Mouse (Mus musculus) neural tube, embryonic 14.5 days (tissue): ENCODE measurements around the gene Apof. TPM values are rescaled to one million over a fixed set of nuclear protein-coding genes. Genes with fewer than 3 reads are reported as not detected.

Experiments used
- ATAC-seq: fragments of 200-750 bp; cut with Nextera tagmentation; 2 replicates; pipeline ENCODE4 v1.8.0; 2017; ENCODE audit warnings: low read depth, mild to moderate bottlenecking, moderate TSS enrichment, moderate library complexity
- H3K27ac ChIP-seq: fragments of 300-500 bp; sonication (generic); 2 replicates; pipeline ENCODE4 v1.5.1; 2014; ENCODE audit warnings: low read depth, mild to moderate bottlenecking, control low read depth, low read length, moderate library complexity, mixed read lengths
- H3K27me3 ChIP-seq: fragments of 300-500 bp; sonication (generic); 2 replicates; pipeline ENCODE4 v1.6.1; 2014; ENCODE audit warnings: low read length; ENCODE audit not compliant: control insufficient read depth, insufficient read depth
- H3K36me3 ChIP-seq: fragments of 300-500 bp; sonication (generic); 2 replicates; pipeline ENCODE4 v1.6.1; 2014; ENCODE audit warnings: low read length, mixed read lengths; ENCODE audit not compliant: control insufficient read depth, insufficient read depth
- H3K4me1 ChIP-seq: fragments of 300-500 bp; sonication (generic); 2 replicates; pipeline ENCODE4 v1.6.1; 2014; ENCODE audit warnings: low read length; ENCODE audit not compliant: control insufficient read depth, insufficient read depth
- H3K4me2 ChIP-seq: fragments of 300-500 bp; sonication (generic); 2 replicates; pipeline ENCODE4 v1.6.1; 2014; ENCODE audit warnings: mild to moderate bottlenecking, low read depth, low read length, control low read depth
- H3K4me3 ChIP-seq: fragments of 300-500 bp; sonication (generic); 2 replicates; pipeline ENCODE4 v1.5.1; 2014; ENCODE audit warnings: low read depth, low read length, control low read depth, mixed read lengths
- H3K9ac ChIP-seq: fragments of 300-500 bp; sonication (generic); replicated peaks from 2 replicates; pipeline ENCODE4 v1.6.1; 2014; ENCODE audit warnings: low read depth, mild to moderate bottlenecking, control low read depth, low read length, mixed read lengths
- H3K9me3 ChIP-seq: fragments of 300-500 bp; sonication (generic); 2 replicates; pipeline ENCODE4 v1.6.1; 2016; ENCODE audit warnings: low read length; ENCODE audit not compliant: control insufficient read depth
- WGBS: fragments of 180-500 bp; shearing (Covaris S2); extraction: QIAGEN DNeasy Blood & Tissue Kit; methylation state at CpG from one replicate; pipeline ENCODE4 v1.1.7; 2014; 5-methylcytosine and 5-hydroxymethylcytosine counted together
- polyA plus RNA-seq: library from polyadenylated mRNA; unstranded; fragments of >200 nt; fragmentation: Nextera tagmentation; extraction: Ambion mirVana; gene quantifications from 2 replicates; pipeline ENCODE4 v1.2.1, GENCODE M21; 2014

Gene Apof
- polyA plus RNA-seq, 1 experiment from 2014 or later, result not detected

GRCm38 (mm10) chr10:128302357-128302756, 33.9 kb downstream of the Apof start:
- H3K4me1 ChIP-seq, result peaks cover 17% of the 10 kb centered on the region
- H3K27me3 ChIP-seq, result no peaks in the 10 kb centered on the region
- peak overlapping the region; percentile 61 for H3K4me3 ChIP-seq
- H3K9ac ChIP-seq, result peak overlapping the region; percentile 90
- H3K9me3 ChIP-seq, result no peaks in the 10 kb centered on the region
- no peaks in the 10 kb centered on the region for H3K36me3 ChIP-seq
- peak overlapping the region; percentile 80 for H3K4me2 ChIP-seq
- WGBS, result 38% methylated on average over 3 of the region's 3 CpGs
- peak overlapping the region; percentile 96 for H3K27ac ChIP-seq
- no peak for ATAC-seq

GRCm38 (mm10) chr10:128302785-128303125, 34.3 kb downstream of the Apof start:
- WGBS, result 1% methylated on average over 9 of the region's 9 CpGs
- Histone ChIP-seq H3K36me3 (no peaks in the 10 kb centered on the region), H3K4me2 (peak overlapping the region; percentile 80), H3K4me3 (peak overlapping the region; percentile 61), H3K4me1 (peaks cover 17% of the 10 kb centered on the region), H3K27me3 (no peaks in the 10 kb centered on the region), H3K9ac (peak overlapping the region; percentile 90), H3K27ac (peak overlapping the region; percentile 96), H3K9me3 (no peaks in the 10 kb centered on the region)
- ATAC-seq, result peak; percentile 31

- peak; percentile 99 for ATAC-seq
- peak within 1 kb of the TSS; percentile 61 for H3K4me3 ChIP-seq
- no peaks in the 10 kb centered on the region for H3K27me3 ChIP-seq
- H3K4me2 ChIP-seq, result peak within 1 kb of the TSS; percentile 80
- no peaks in the 10 kb centered on the region for H3K9me3 ChIP-seq
- peak within 1 kb of the TSS; percentile 96 for H3K27ac ChIP-seq
- H3K9ac ChIP-seq, result peak within 1 kb of the TSS; percentile 90
- H3K36me3 ChIP-seq, result no peaks in the 10 kb centered on the region
- peaks cover 17% of the 10 kb centered on the region for H3K4me1 ChIP-seq
- 1% methylated on average over 37 of the region's 37 CpGs for WGBS
These were observed 34.9 kb downstream of the Apof start, which contains the start of gene Pan2 for GRCm38 (mm10) chr10:128303126-128304021. TSS of gene Pan2 (plus strand) at chr10:128303335.

- 85% methylated on average over 7 of the region's 7 CpGs for WGBS
- Histone ChIP-seq H3K27ac (no peak overlapping the region), H3K27me3 (no peaks in the 10 kb centered on the region), H3K9me3 (no peaks in the 10 kb centered on the region), H3K36me3 (peaks cover 20% of the 10 kb centered on the region), H3K4me3 (no peak overlapping the region), H3K9ac (no peak overlapping the region), H3K4me2 (no peak overlapping the region), H3K4me1 (peaks cover 5% of the 10 kb centered on the region)
- peak; percentile 13; the same call in 1 of the 2 replicates for ATAC-seq
These were observed 41.2 kb downstream of the Apof start for GRCm38 (mm10) chr10:128309654-128310053.

GRCm38 (mm10) chr10:128310177-128310576, 41.7 kb downstream of the Apof start:
- Histone ChIP-seq H3K9ac (no peak overlapping the region), H3K27me3 (no peaks in the 10 kb centered on the region), H3K27ac (no peak overlapping the region), H3K4me3 (no peak overlapping the region), H3K4me1 (peaks cover 5% of the 10 kb centered on the region), H3K9me3 (no peaks in the 10 kb centered on the region), H3K4me2 (no peak overlapping the region), H3K36me3 (peaks cover 25% of the 10 kb centered on the region)
- ATAC-seq, result peak; percentile 68; the same call in 1 of the 2 replicates
- 54% methylated on average over 11 of the region's 11 CpGs for WGBS

GRCm38 (mm10) chr10:128310902-128311301, 42.4 kb downstream of the Apof start:
- Histone ChIP-seq H3K4me2 (no peak overlapping the region), H3K4me3 (no peak overlapping the region), H3K9ac (no peak overlapping the region), H3K27ac (no peak overlapping the region), H3K9me3 (no peaks in the 10 kb centered on the region), H3K27me3 (no peaks in the 10 kb centered on the region), H3K36me3 (peaks cover 31% of the 10 kb centered on the region), H3K4me1 (peaks cover 5% of the 10 kb centered on the region)
- no peak for ATAC-seq
- WGBS, result 86% methylated on average over 4 of the region's 4 CpGs

- ATAC-seq, result no peak
- Histone ChIP-seq H3K9ac (no peak overlapping the region), H3K4me3 (no peak overlapping the region), H3K4me1 (no peaks in the 10 kb centered on the region), H3K27ac (no peak overlapping the region), H3K9me3 (no peaks in the 10 kb centered on the region), H3K36me3 (peaks cover 49% of the 10 kb centered on the region), H3K27me3 (no peaks in the 10 kb centered on the region), H3K4me2 (no peak overlapping the region)
- WGBS, result 95% methylated on average over 8 of the region's 8 CpGs
These were observed 47.1 kb downstream of the Apof start for GRCm38 (mm10) chr10:128315578-128315977.

Other genes with a start within 250 kb of the Apof start
- gene Naca, start 233.1 kb upstream of the Apof start, polyA plus RNA-seq, result 537 and 552 TPM in 2 replicates
- gene Ptges3, start 209.7 kb upstream of the Apof start, polyA plus RNA-seq, result 381 and 396 TPM in 2 replicates
- 2,213 and 2,273 TPM in 2 replicates for gene Atp5b, start 185.4 kb upstream of the Apof start, polyA plus RNA-seq
- gene Baz2a, start 177.1 kb upstream of the Apof start, polyA plus RNA-seq, result 15.8 and 20.9 TPM in 2 replicates
- gene Rbms2, start 88.4 kb upstream of the Apof start, polyA plus RNA-seq, result 4.7 and 7.6 TPM in 2 replicates
- gene Gls2, start 74.2 kb upstream of the Apof start, polyA plus RNA-seq, result 2.0 and 2.8 TPM in 2 replicates
- gene Spryd4, start 56.9 kb upstream of the Apof start, polyA plus RNA-seq, result 20.9 and 22.3 TPM in 2 replicates
- gene Mip, start 42.8 kb upstream of the Apof start, polyA plus RNA-seq, result not detected in 2 replicates
- gene Timeless, start 36.6 kb upstream of the Apof start, polyA plus RNA-seq, result 14.6 and 19.1 TPM in 2 replicates
- gene Apon, start 14.6 kb upstream of the Apof start, polyA plus RNA-seq, result not detected in 2 replicates
- 21.0 and 23.1 TPM in 2 replicates for gene Stat2, start 1.9 kb downstream of the Apof start, polyA plus RNA-seq
- 0.18 and 0.29 TPM in 2 replicates for gene Il23a, start 30.1 kb downstream of the Apof start, polyA plus RNA-seq
- 19.0 and 21.4 TPM in 2 replicates for gene Pan2, start 34.7 kb downstream of the Apof start, polyA plus RNA-seq
- 194 and 198 TPM in 2 replicates for gene Cnpy2, start 53.8 kb downstream of the Apof start, polyA plus RNA-seq
- gene Cs, start 69.1 kb downstream of the Apof start, polyA plus RNA-seq, result 281 and 297 TPM in 2 replicates
- 51.3 and 52.7 TPM in 2 replicates for gene Coq10a, start 100.3 kb downstream of the Apof start, polyA plus RNA-seq
- gene Ankrd52, start 108.4 kb downstream of the Apof start, polyA plus RNA-seq, result 11.6 and 14.0 TPM in 2 replicates
- gene Slc39a5, start 132.6 kb downstream of the Apof start, polyA plus RNA-seq, result 0.44 TPM in 1 of 2 replicates, not detected in the other
- gene Nabp2, start 142.8 kb downstream of the Apof start, polyA plus RNA-seq, result 131 and 140 TPM in 2 replicates
- gene Rnf41, start 143.0 kb downstream of the Apof start, polyA plus RNA-seq, result 64.5 and 71.2 TPM in 2 replicates
- 179 and 205 TPM in 2 replicates for gene Smarcc2, start 190.6 kb downstream of the Apof start, polyA plus RNA-seq
- gene Myl6, start 225.5 kb downstream of the Apof start, polyA plus RNA-seq, result 831 and 835 TPM in 2 replicates
- gene Myl6b, start 230.0 kb downstream of the Apof start, polyA plus RNA-seq, result 6.4 and 8.9 TPM in 2 replicates